Mouse (Mus musculus) stomach, postnatal 0 days (tissue): ENCODE results near the gene Coa4.

Experiments used
- CTCF ChIP-seq: IDR thresholded peaks from 2 replicates; pipeline ENCODE4 v1.5.1; 2016; ENCODE audit warnings: antibody characterized with exemption, low read depth, mild to moderate bottlenecking, moderate library complexity
- EP300 ChIP-seq: optimal IDR thresholded peaks from 2 replicates; pipeline ENCODE3; 2016; ENCODE audit warnings: antibody characterized with exemption

DNA sequence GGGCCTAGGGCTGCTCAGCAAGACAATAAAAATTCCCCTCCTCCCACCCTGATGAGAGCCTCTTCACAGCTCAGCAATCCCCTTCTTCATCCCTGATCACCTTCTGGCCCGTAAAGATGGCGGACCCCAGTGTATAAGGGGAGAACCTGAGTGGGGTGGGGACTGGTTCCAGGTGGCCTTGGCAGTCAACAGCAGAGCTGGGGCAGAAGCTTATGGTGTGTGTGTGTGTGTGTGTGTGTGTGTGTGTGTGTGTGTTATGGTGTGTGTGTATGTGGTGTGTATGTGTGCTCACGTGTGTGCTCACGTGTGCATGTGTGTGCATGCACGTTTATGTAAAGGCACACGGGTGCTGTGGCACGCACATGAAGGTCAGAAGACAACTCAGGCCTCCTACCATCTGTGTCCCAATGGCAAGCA, 42.4 kb upstream of the Coa4 start:
- TF ChIP-seq CTCF: no peak
- no peak for TF ChIP-seq EP300
